Mouse (Mus musculus) ES-Bruce4 (cell line): ENCODE results near the gene Ankrd66.

Experiments used
- CTCF ChIP-seq: IDR thresholded peaks from one replicate; pipeline ENCODE4 v1.8.1; 2011; ENCODE audit warnings: low read depth, low read length
- EP300 ChIP-seq: IDR thresholded peaks from 2 replicates; pipeline ENCODE4 v1.6.1; 2011; ENCODE audit warnings: low read depth, low read length; ENCODE audit not compliant: insufficient read depth
- POLR2A ChIP-seq: IDR thresholded peaks from one replicate; pipeline ENCODE4 v1.8.1; 2011; ENCODE audit warnings: low read length; ENCODE audit not compliant: insufficient read depth

DNA sequence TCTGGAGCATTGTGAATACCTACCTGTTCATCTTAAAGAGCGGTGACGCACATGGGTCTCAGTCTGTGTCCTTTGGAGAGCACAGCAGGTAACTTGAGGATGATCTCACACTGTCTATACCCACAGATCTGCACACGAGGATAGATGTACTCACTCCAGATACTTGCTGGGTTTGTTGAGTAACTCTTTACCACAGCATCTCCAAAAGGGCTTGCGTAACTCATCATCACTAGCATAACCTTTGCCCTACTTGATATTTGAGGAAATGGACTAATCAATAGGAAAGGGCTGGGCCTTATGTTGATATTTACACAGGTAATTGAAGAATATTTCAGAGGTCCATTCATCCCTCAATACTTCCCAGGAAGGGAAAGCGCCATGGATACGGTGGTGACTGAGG is 46.3 kb upstream of the Ankrd66 start:
- no peak for TF ChIP-seq CTCF
- TF ChIP-seq POLR2A: no peak
- no peak for TF ChIP-seq EP300
